Mouse (Mus musculus): ENCODE measurements around the gene Dlg3. TPM values are rescaled to one million over a fixed set of nuclear protein-coding genes. Genes with fewer than 3 reads are reported as not detected.
A peak's percentile ranks its signal among the peaks of the same experiment; 100 is the strongest.

Gene Dlg3
- 100 to 1,000 TPM; 131 to 148 (median 136) TPM for total RNA-seq (2022)

DNA sequence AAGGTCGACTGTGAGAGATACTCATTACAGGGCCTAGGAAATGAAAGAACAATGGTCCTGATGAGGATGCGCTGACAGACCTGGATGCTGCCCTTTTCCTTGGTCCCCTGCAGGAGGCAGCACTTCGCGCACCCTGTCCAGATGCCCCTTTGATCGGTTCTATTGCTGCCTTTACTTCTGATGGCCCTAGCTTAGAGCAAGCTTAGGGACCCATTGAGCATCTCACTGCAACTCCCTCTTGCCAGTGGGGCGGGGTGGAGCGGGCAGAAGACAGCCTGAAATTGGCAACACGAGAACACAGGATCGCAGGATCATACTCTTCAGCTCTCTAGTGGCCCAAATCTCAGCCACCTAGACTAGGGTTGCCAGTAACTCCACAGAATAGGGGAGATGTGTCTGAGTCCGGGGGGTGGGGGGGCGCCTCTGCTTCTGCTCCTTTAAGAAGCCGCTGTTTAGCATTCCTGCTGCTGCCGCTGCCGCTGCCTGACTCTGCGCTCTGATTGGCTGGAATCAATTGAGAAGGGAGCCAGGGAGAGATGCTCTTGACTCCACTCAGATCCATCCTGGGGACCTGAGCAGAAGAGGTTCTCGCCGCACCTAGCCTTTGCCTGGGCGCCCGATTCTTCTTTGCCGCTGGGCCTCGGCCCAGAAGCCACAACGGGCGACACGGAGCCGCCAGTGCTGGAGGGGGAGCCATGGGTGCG is at the start of gene Dlg3:
Gene Dlg3, plus strand, starts transcription at position 542 of the 704 bp plus-strand sequence.
- DNase-seq (ENCODE audit: low spot score in 2 of 2), result peak; percentile 58 to 70

DNA sequence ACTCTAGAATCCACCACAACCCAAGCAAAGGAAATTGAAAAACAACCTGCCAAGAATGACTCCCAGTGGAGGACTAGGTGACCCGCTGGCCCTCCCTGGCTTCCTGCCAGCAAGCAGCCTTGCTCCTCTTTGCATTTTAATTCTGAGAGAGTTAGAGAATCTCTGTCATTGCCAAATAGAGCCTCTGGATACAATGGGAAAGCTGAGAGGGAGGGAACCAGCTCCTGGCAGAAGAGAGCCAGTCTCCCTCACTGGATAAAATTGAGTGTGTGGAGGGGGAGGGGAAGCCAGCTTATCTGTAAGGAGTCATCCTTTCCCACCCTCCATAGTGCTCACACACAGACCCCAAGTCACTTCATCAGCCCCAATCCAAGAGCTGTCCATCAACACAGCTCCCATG is 38.6 kb upstream of the Dlg3 start:
- DNase-seq (ENCODE audit: low spot score in 2 of 2), result peak; percentile 14 to 37

- DNase-seq (ENCODE audit: low spot score in 2 of 2), result peak in 1 of 2 experiments; percentile 5
These were observed 37.8 kb upstream of the Dlg3 start, which contains the start of gene Gdpd2 for GRCm38 (mm10) chrX:100729665-100730188. Gdpd2 (plus strand) TSS chrX:100729873.

- DNase-seq (ENCODE audit: low spot score in 2 of 2), result no peak
These were observed 37.3 kb upstream of the Dlg3 start for GRCm38 (mm10) chrX:100730266-100730665.

GRCm38 (mm10) chrX:100734359-100734758 is 33.2 kb upstream of the Dlg3 start:
- DNase-seq (ENCODE audit: low spot score in 2 of 2), result no peak

DNA sequence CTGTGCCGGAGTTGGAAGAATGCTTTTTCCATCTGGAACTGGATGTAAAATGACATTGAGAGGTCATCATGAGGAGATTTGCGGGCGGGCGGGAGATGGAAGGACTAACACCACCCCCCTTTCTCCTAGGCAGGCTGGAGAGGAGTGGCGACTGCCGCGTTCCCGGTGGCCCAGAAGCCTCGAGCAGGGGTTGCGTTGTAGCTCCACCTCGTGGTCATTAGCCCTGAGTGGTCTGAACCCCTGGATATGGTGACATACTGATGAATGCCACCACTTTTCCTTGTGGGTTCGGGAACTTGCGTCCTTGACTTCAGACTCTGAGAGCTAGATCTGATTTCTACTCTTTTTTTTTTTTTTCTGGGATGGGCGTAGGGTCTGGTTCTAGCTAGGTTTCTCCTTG is 28.6 kb upstream of the Dlg3 start:
- peak; percentile 51 to 71 for DNase-seq (ENCODE audit: low spot score in 2 of 2)

DNA sequence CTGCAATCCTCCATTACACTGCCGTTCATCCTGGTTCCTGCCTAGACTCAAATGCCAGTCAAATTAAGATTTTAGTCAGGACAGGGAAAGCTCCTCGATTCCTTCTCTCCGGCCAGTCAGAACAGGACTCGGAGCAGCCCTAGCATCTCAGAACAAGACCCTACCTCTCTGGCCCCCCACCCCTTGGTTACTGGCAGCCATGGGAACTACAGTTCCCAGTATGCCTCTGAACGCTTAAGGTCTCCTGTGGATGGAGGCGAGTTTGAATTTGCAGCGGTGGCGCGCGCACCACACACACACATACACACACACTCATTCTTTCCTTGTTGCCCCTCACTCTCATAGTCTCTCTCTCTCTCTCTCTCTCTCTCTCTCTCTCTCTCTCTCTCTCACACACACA is 28.1 kb upstream of the Dlg3 start:
- DNase-seq (ENCODE audit: low spot score in 2 of 2), result peak in 1 of 2 experiments; percentile 6

DNA sequence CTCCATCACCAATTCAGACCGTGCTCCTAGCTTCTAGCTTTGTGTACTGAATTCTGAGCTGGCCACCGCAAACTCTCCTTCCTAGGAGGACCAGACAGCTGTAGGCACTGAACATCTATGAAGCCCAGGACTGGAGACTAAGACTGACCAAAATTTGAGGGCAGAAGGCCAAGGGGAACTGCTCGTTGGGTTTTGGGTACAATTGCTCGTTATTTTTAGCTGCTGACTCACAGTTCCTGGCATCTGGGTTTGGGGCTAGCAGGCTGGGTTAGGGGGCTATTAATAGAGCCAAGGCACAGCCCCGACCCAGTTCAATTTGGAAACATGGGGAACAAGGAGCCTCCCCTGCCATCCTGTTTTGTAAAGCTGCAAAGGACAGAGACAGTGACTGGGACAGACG is 26.7 kb upstream of the Dlg3 start:
- peak in 1 of 2 experiments; percentile 9 for DNase-seq (ENCODE audit: low spot score in 2 of 2)

GRCm38 (mm10) chrX:100741940-100742339 is 25.6 kb upstream of the Dlg3 start:
- DNase-seq (ENCODE audit: low spot score in 2 of 2), result peak; percentile 73 to 82

DNA sequence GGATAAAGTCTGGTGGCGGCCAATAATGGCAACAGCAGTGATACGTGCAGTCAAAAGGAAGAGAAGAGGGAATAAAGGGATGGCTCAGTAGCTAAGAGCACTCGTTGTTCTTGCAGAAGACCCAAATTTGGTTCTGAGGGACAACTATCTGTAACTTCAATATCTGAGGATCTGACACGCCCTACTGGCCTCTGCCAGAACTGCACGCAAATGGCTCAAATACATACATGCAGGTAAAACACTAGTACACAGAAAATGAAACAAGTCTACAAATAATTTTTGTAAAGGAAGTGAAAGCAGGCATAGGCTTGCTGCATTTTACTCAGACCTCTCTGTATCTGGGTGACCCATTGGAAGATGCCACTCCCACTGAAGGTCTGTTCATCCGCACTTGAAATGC is 1.7 kb upstream of the Dlg3 start:
- DNase-seq (ENCODE audit: low spot score in 2 of 2), result no peak

GRCm38 (mm10) chrX:100767885-100768626 is 534 bp downstream of the Dlg3 start:
- no peak for DNase-seq (ENCODE audit: low spot score in 2 of 2)

- no peak for DNase-seq (ENCODE audit: low spot score in 2 of 2)
These were observed 1.8 kb downstream of the Dlg3 start for GRCm38 (mm10) chrX:100769281-100769680.

DNA sequence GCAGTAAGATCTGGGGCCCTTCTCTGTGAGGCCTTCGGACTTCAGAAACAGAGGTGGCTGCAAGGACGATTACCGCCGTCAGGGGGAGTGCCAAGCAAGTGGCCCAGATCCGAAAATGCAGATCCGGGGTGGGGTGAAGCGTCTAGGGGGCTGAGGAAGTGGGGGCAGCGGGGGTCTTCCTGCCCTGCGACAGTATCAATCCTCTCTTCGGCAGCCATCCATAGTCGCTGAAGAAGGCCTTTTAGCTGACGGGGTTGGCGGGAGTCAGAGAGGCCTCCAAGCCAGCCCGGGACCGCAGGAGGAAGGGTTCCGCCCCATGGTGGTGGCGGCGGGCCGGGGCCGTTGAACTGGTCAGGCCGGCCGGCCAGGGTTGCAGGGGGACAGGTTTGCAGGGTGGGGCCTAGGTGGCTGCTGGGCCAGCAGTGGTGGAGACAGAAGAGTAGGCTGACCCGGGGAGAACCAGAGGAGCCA is 6.9 kb downstream of the Dlg3 start:
- DNase-seq (ENCODE audit: low spot score in 2 of 2), result peak in 1 of 2 experiments; percentile 46

GRCm38 (mm10) chrX:100775405-100775804 is 7.9 kb downstream of the Dlg3 start:
- no peak for DNase-seq (ENCODE audit: low spot score in 2 of 2)

DNA sequence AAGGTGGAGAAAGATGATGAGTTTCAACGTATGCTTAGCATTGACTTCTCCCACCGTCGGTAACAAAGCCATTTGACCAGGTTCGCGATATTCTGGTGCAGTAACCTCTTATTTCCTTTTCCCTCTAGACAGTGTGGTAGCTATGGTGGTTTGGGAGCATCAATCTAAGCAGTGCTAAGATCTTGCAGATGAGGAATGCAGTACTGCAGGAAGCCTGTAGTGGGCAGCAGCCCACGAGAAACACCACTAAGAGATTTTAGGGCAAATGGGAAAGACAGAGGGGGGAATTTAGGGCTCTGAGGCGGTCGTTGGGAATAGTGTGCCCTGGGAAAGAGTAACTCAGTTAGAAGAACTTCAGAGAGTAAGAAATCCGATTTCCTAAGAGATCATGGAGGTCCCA is 9.0 kb downstream of the Dlg3 start:
- DNase-seq (ENCODE audit: low spot score in 2 of 2), result peak in 1 of 2 experiments; percentile 66

- DNase-seq (ENCODE audit: low spot score in 2 of 2), result no peak
These were observed 9.6 kb downstream of the Dlg3 start for GRCm38 (mm10) chrX:100776985-100777654.

GRCm38 (mm10) chrX:100777655-100778234 is 10.2 kb downstream of the Dlg3 start:
- no peak for DNase-seq (ENCODE audit: low spot score in 2 of 2)

- DNase-seq (ENCODE audit: low spot score in 2 of 2), result no peak
These were observed 10.9 kb downstream of the Dlg3 start for GRCm38 (mm10) chrX:100778397-100778796.

DNA sequence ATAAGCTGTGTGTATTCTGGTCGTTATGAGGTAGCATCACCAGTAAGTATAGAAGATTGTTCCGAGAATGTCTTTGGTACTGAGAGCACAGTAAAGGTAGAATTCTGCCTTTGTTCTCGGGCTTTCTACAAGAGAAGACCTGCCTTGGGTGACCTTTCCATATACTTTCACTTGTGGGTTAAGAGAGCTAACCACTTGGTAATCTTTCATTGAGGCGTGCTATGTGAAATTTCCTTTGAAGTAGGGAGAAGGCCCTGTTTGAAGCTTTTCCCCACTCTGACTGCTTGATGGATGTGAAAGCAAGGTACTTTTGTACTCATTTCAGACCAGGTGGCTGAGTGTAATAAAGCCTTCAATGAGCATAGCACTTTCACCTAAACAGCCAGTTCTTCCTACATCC is 21.8 kb downstream of the Dlg3 start:
- DNase-seq (ENCODE audit: low spot score in 2 of 2), result no peak

DNA sequence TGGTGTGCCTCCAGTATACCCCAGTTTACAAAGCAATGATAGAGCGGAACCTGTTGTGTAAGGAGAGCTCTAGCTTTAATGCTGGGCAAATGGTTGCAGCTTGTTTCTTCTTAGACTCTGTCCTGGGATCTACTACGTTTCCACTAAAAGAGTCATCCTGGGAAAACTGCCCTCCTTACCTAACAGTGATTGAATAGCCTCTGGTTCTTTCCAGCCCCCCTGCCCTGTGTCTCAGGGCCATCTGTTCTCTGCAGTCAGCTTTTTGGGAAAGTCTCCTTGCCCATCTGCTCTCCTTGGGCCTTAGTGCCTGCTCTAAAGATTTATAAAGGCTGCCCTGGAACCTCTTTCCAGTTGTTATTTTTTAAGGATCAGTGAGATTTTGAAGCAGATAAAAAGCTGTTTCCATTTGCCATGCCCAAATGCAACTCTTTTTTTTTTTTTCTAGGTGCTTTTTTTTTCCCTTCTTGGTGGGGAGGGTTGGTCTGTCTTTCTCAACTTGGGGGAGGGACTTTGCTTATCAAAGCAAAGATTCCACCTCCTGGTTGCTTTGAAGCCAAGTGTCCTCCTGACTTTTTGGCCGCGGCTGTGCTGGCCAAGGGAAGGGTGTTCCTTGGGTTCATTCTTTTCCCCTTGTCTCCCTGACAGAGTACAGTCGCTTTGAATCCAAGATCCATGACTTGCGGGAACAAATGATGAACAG is 28.7 kb downstream of the Dlg3 start:
- no peak for DNase-seq (ENCODE audit: low spot score in 2 of 2)

- DNase-seq (ENCODE audit: low spot score in 2 of 2), result no peak
These were observed 29.2 kb downstream of the Dlg3 start for GRCm38 (mm10) chrX:100796741-100797090.
